Mouse (Mus musculus) cerebellum, postnatal 25 days (tissue): ENCODE results near the gene Adcy3.

Experiments used
- DNase-seq, 2 experiments: peaks; one replicate each; pipeline ENCODE4 v3.0.0; 2021; ENCODE audit warnings: mixed read lengths in 2 of 2

Adcy3 gene

DNA sequence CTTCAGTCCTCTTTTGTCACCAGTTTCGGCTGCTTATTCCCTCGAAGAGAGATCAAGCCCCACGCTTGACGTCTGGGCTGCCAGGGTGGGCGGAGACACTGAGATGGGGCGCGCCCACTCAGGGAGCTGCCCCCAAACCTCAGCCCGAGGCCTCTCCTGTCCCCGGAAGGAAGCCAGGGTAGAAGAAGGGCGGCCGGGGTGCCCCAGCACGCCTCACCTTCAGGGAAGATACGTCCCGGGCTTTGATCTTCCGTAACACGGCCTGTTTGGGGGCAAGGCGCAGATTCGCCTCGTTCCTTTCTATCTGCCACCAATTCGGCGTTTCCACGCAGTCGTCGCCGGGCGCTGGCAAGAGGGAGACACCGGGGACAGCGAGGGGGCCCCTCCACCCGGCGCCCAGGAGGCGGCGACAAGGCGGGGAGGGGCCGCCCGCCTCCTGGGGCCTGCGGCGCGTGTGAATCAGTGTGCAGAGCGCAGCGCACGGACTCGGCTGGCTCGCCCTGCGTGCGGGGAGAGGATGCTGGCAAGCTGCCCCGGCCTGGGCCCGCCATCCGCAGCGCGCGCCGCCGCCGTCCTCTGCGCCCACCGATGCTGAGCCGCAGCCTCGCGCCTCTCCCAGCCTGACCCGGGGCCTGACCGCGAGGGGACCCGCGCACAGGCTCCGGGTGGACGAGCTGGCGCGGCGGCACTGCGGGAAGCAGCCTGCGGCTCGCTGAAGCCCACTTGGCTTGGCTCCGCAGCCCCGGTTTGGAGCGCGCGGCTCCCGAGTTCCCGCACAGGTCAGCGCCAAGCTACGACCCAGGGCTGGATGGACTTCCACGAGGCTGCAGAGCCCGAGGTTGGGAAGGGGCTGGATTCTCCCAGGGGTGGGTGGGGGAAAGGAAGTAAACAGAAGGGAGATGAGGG lies at the start of gene Adcy3:
TSS of gene Adcy3 (plus strand) at position 163 of the 906 bp plus-strand sequence.
- DNase-seq: peak; percentile 85 to 88

GRCm38 (mm10) chr12:4083441-4083840 lies 49.5 kb upstream of the Adcy3 start:
- DNase-seq: no peak

- peak; percentile 78 to 88 for DNase-seq
These were observed 25.5 kb upstream of the Adcy3 start for GRCm38 (mm10) chr12:4107383-4107782.

- DNase-seq: no peak
These were observed 16.8 kb upstream of the Adcy3 start for GRCm38 (mm10) chr12:4116132-4116531.

- DNase-seq: no peak
These were observed 15.8 kb upstream of the Adcy3 start for GRCm38 (mm10) chr12:4117136-4117535.

DNA sequence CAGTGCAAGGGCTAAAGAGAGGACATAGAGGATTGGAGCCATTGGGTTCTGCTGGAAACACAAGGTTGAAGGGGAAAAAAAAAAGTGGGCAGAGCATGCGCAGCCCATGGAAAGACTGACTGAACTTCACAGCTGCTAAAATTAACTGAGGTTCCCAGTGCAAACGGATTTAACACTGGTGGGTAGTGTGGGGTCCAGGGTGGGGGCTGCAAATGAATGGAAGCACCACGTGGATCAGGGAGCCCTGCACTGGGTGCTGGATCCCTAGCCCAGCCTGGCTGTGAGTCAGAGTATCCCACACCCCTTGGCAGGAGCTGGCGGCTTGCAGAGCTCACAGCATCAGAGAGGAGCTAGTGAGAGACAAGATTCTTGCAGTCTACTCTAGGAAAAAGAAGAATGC lies 15.3 kb upstream of the Adcy3 start:
- DNase-seq: no peak

- DNase-seq: no peak
These were observed 5.6 kb upstream of the Adcy3 start for GRCm38 (mm10) chr12:4127346-4127745.

DNA sequence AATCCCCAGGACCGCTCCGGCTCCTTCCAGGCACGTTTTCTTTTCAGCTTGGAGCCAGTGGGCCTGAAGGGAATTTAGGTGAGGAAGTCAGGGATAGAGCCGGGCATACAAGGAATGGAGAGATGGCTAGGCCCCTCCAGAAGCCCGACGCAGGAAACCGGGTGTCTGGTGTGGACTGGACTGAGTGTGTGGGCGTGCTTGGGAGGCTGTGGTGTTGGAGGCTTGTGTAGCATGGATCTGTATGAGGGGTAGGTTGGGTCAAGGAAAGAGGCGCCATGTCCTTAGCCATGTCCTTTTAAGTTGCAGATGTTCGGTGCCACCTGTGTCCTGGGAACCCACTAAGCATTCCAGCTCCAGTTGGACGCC lies 927 bp downstream of the Adcy3 start:
- DNase-seq: no peak

GRCm38 (mm10) chr12:4143179-4143578 lies 10.3 kb downstream of the Adcy3 start:
- DNase-seq: no peak

DNA sequence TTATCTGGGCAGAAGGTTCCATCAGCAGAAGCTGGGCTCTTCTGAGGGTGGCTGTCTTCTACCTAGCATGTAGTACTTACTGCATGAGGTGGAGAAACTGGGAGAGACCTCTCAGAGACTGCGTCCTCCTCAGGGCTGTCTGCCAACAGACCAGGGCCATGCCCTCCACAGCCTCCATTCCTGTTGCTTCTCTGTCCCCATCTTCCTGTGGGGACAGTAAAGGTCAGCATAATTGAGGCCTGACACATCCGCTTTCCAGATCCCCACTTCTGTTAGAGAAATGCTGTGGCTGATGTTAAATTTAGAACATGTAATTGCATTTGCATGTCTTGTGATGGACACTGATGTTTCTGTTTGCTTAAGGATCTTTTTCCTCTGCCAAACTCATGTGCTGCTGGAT lies 18.0 kb downstream of the Adcy3 start:
- no peak for DNase-seq

- no peak for DNase-seq
These were observed 19.1 kb downstream of the Adcy3 start for GRCm38 (mm10) chr12:4151969-4152368.

DNA sequence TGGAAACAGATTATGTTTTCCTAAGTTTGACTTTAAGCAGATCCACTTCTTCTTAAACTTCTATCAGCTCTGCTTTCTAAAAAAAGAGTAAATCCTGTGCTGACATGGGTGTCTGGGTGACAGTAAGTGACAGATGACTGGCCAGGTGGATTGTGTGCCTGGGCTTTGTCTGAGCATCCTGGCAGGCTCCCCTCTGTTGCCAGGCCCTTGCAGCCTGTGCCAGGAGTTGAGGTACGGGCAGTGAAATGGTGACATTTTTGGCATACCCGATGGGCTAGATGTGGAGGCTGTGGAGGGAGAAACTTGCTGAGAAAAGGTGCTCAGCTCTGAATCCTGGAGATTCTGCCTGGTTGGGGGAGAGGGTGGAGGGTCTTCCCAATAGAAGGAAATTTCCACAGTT lies 24.6 kb downstream of the Adcy3 start:
- DNase-seq: peak; percentile 85 to 89

DNA sequence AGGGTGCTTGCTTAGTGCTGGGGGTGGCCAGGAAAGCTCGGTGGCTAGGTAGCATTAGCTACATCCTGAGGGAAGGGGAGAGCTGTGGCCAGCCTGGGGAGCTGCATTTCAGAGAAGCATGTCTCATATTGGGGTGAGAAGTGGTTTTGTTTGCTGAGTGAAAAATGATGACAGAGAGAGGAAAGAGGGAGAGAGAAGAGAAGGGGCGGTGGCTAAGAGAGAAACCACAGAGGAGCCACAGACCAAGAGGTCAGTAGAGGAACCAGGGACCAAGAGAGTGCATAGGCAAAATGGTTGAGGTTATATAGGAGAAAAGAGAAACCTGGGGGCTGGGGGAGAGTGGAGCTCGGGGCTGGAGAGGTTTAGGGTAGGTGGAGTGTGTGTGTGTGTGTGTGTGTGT lies 25.3 kb downstream of the Adcy3 start:
- DNase-seq: no peak

GRCm38 (mm10) chr12:4158868-4159632 lies 26.1 kb downstream of the Adcy3 start:
- DNase-seq: no peak

GRCm38 (mm10) chr12:4160322-4160721 lies 27.4 kb downstream of the Adcy3 start:
- peak in 1 of 2 experiments; percentile 51 for DNase-seq

DNA sequence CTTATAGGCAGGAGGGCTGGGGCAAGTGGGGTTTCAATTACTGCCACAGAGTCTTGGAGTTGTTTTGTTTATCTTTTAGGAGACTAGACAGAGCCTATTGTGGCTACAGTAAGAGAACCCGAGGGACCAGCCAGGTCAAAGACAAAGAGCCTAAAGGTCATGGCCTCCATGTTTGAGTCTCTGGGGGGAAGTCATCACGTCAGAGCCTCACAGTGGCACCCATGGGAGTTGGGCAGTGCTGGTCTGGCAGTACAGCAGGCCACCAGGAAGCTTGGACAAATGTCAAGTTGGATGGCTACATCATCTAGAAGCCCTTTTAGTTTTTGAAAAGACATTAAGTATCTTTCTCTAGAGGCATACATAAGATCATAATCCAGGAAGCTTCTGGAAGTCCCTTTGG lies 30.0 kb downstream of the Adcy3 start:
- DNase-seq: no peak

GRCm38 (mm10) chr12:4166970-4167369 lies 34.1 kb downstream of the Adcy3 start:
- no peak for DNase-seq

GRCm38 (mm10) chr12:4169058-4169457 lies 36.2 kb downstream of the Adcy3 start:
- no peak for DNase-seq

DNA sequence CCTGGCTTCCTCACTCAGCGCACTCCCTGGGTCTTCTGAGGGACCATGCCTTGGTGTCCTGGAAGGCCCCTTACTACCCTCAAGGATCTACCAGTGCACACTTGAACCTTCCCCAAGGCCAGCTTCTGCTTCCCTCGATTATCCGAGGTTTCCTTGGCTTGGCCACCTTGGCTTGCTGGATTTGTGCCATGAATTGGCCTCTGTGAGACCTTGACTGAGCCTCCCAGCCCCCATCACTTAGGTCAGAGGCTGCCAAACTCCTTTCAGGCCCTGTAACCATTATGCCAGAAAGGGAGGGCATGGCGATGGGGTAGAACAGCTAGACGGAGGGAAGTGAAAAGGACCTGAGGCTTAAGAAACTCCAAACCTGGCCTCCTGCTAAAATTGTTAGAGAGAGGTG lies 36.7 kb downstream of the Adcy3 start:
- DNase-seq: peak in 1 of 2 experiments; percentile 40

GRCm38 (mm10) chr12:4173108-4173790 lies 40.3 kb downstream of the Adcy3 start:
- peak; percentile 73 to 79 for DNase-seq

- no peak for DNase-seq
These were observed 45.9 kb downstream of the Adcy3 start for GRCm38 (mm10) chr12:4178839-4179238.

- no peak for DNase-seq
These were observed 46.8 kb downstream of the Adcy3 start for GRCm38 (mm10) chr12:4179671-4180233.

DNA sequence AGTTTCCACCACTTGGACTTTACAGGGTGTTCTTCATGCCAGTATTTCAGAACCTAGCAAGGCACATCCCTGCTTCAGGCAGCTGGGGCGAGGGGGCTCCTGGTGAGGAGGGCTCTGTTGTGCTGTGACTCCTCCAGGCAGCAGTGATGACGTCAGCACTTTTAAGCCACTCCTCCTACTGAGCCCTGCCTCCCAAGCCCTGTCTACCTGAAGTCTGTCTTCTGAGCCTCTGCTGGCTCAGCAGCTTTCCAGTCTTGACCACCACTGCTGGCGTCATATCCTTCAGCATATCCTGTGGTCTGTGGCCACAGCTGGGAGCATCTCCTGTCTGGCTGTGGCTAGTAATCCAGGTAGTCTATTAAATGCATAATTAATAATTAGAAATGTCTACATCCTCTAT lies 47.6 kb downstream of the Adcy3 start:
- DNase-seq: no peak
